Mouse (Mus musculus) stomach, embryonic 16.5 days (tissue): ENCODE results near the gene Trpm4. TPM values are rescaled to one million over a fixed set of nuclear protein-coding genes. Genes with fewer than 3 reads are reported as not detected.
A peak's percentile ranks its signal among the peaks of the same experiment; 100 is the strongest.

Source experiments
- ATAC-seq: fragments of 200-750 bp; cut with Nextera tagmentation; 2 replicates; pipeline ENCODE4 v1.8.0; 2017; ENCODE audit warnings: moderate number of reproducible peaks, moderate TSS enrichment; ENCODE audit not compliant: insufficient read depth, low FRiP score
- H3K27ac ChIP-seq: fragments of 300-500 bp; sonication (generic); 2 replicates; pipeline ENCODE4 v1.5.1; 2014; ENCODE audit warnings: low read length
- H3K27me3 ChIP-seq: fragments of 300-500 bp; sonication (generic); 2 replicates; pipeline ENCODE4 v1.6.1; 2014; ENCODE audit warnings: low read length, control low read depth, mixed read lengths; ENCODE audit not compliant: control insufficient read depth, insufficient read depth
- H3K36me3 ChIP-seq: fragments of 300-500 bp; sonication (generic); 2 replicates; pipeline ENCODE4 v1.6.1; 2014; ENCODE audit warnings: low read length; ENCODE audit not compliant: control insufficient read depth, insufficient read depth
- H3K4me1 ChIP-seq: fragments of 300-500 bp; sonication (generic); 2 replicates; pipeline ENCODE4 v1.6.1; 2014; ENCODE audit warnings: low read length, control low read depth, mixed read lengths; ENCODE audit not compliant: control insufficient read depth, insufficient read depth
- H3K4me2 ChIP-seq: fragments of 300-500 bp; sonication (generic); 2 replicates; pipeline ENCODE4 v1.6.1; 2014; ENCODE audit warnings: low read depth, low read length, mixed read lengths
- H3K4me3 ChIP-seq: fragments of 300-500 bp; sonication (generic); replicated peaks from 2 replicates; pipeline ENCODE4 v1.5.1; 2014; ENCODE audit warnings: mild to moderate bottlenecking, low read length
- H3K9ac ChIP-seq: fragments of 300-500 bp; sonication (generic); 2 replicates; pipeline ENCODE4 v1.6.1; 2014; ENCODE audit warnings: low read length
- H3K9me3 ChIP-seq: fragments of 300-500 bp; sonication (generic); replicated peaks from 2 replicates; pipeline ENCODE4 v1.6.1; 2016; ENCODE audit warnings: low read length, control low read depth; ENCODE audit not compliant: control insufficient read depth
- WGBS: fragments of 180-500 bp; shearing (Covaris S2); extraction: QIAGEN DNeasy Blood & Tissue Kit; methylation state at CpG from one replicate; pipeline ENCODE4 v1.1.7; 2014; 5-methylcytosine and 5-hydroxymethylcytosine counted together
- polyA plus RNA-seq: library from polyadenylated mRNA; unstranded; fragments of >200 nt; fragmentation: Nextera tagmentation; extraction: Ambion mirVana; gene quantifications from 2 replicates; pipeline ENCODE4 v1.2.1, GENCODE M21; 2015

The Trpm4 gene
- polyA plus RNA-seq, 1 experiment from 2014 or later: 30.1 TPM

DNA sequence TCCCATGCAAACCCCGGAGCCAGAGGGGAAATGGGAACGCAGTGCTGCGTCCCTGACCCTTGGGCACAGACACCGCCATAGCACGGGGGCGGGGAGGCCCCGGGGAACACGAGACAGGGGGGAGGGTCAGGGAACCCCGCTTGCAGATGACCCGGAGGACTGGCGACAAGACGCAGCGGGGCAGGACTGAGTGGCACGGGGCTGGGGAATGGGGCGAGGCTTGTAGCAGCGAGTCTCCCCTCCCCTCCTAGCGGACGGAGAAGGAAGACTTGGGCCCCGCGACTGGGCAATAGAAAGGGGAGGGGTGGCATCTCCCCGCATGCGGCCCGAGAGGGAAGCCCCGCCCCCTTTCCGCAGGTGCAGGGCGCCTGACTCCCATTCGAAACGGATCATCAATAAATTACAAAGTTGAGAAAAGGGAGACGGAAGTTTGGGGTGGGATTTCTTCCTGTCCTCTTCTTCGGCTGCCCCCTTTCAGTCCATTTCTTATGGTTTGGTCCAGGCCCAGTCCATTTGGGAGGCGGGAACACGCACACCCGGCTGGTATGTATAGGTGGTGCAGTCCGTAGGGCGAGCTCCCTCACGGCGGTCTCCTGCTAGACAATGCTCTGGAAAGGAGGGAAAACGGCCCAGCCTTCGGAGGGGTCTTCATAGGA is 6.0 kb upstream of the Trpm4 start:
- under 1% methylated on average over 35 of the region's 39 CpGs for WGBS
- Histone ChIP-seq H3K36me3 (no peaks in the 10 kb centered on the region), H3K9ac (peak overlapping the region; percentile 70), H3K27ac (peak overlapping the region; percentile 59), H3K4me2 (peak overlapping the region; percentile 72), H3K27me3 (no peaks in the 10 kb centered on the region), H3K4me3 (peak overlapping the region; percentile 52), H3K9me3 (no peaks in the 10 kb centered on the region), H3K4me1 (peaks cover 44% of the 10 kb centered on the region)
- peak; percentile 77 for ATAC-seq

DNA sequence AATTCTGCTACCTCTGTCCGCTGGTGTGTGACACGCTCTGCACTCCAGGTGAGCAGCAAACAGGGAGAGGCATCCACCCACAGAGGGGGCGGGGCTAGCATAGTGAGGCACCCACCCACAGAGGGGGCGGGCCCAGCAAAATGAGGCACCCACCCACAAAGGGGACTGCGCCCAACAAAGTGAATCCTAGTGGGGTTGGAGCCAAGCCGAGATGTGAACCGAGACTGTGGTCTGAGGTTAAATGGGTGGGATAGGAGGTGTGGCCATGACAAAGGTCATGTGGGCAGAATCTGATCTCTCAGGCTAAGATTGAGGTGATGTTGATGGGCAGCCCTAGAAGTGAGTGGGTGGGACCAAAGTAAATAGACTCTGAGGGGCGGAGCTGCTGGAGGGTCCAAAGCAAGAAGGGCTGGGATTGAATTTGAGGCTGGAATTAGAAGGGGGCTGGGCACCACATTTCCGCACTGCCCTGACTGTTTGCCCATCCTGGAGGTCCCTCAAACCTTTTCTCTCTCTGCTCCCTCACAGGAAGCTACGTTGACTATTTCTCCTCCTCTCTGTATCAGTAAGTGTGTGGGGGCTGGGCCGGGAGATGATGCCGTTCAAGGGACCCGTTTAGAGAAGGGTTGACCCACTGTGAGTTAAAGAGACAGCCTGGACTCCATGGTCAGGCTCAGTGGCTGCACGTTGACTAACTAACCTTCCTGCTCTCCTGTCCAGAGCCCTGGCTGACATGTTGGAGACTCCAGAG is 4.8 kb upstream of the Trpm4 start:
- H3K9me3 ChIP-seq: no peaks in the 10 kb centered on the region
- H3K36me3 ChIP-seq: no peaks in the 10 kb centered on the region
- peak overlapping the region; percentile 59 for H3K27ac ChIP-seq
- peak; percentile 32; the same call in 1 of the 2 replicates for ATAC-seq
- 4% methylated on average over 14 of the region's 14 CpGs for WGBS
- H3K9ac ChIP-seq: 0 out of 2 replicates have a peak overlapping the region, but pooled peaks have one; percentile 11
- H3K27me3 ChIP-seq: no peaks in the 10 kb centered on the region
- H3K4me3 ChIP-seq: peak overlapping the region; percentile 52
- peak overlapping the region; percentile 72 for H3K4me2 ChIP-seq
- peaks cover 49% of the 10 kb centered on the region for H3K4me1 ChIP-seq

DNA sequence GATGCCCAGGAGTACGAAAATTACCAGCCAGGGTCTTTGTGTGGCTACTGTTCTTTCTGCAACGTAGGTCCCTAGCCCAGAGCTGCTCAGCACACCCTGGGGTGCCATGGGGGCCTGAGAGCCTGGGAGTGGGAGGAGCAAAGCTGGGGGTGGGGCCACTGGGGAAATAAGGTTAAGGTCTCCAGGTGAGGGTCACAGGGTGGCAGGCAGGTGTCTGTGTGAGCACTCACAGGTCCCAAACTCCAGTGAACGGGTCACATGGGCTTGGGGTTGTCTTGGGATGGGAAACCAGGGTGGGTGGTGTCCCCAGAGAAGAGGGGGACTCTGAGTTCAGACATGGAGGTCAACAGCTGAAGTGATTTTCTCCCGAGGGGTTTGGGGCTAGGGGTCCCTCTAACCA is 3.9 kb upstream of the Trpm4 start:
- Histone ChIP-seq H3K27ac (no peak overlapping the region), H3K4me2 (peak overlapping the region; percentile 72; the same call in 1 of the 2 replicates), H3K27me3 (no peaks in the 10 kb centered on the region), H3K9me3 (no peaks in the 10 kb centered on the region), H3K36me3 (no peaks in the 10 kb centered on the region), H3K4me1 (peaks cover 53% of the 10 kb centered on the region), H3K9ac (0 out of 2 replicates have a peak overlapping the region, but pooled peaks have one; percentile 11), H3K4me3 (0 out of 2 replicates have a peak overlapping the region, but pooled peaks have one; percentile 13)
- WGBS: 23% methylated on average over 4 of the region's 4 CpGs
- no peak for ATAC-seq

DNA sequence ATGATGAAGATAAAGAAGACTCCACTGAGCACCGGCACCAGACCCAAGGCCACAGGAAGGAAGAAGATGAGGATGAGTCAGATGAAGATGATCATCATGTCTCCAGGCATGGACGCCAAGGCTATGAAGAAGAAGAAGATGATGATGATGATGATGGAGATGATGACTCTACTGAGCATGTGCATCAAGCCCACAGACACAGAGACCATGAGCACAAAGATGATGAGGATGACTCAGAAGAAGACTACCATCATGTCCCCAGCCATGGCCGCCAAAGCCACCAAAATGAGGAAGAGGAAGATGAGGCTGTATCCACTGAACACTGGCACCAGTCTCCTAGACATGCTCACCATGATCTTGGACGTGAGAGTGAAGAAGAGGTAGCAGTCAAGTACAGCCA is 2.7 kb upstream of the Trpm4 start:
- H3K27me3 ChIP-seq: no peaks in the 10 kb centered on the region
- H3K4me1 ChIP-seq: peaks cover 51% of the 10 kb centered on the region
- 92% methylated on average over 4 of the region's 4 CpGs for WGBS
- no peak overlapping the region for H3K4me3 ChIP-seq
- no peaks in the 10 kb centered on the region for H3K9me3 ChIP-seq
- H3K9ac ChIP-seq: no peak overlapping the region
- no peak for ATAC-seq
- no peak overlapping the region for H3K27ac ChIP-seq
- no peaks in the 10 kb centered on the region for H3K36me3 ChIP-seq
- no peak overlapping the region for H3K4me2 ChIP-seq

DNA sequence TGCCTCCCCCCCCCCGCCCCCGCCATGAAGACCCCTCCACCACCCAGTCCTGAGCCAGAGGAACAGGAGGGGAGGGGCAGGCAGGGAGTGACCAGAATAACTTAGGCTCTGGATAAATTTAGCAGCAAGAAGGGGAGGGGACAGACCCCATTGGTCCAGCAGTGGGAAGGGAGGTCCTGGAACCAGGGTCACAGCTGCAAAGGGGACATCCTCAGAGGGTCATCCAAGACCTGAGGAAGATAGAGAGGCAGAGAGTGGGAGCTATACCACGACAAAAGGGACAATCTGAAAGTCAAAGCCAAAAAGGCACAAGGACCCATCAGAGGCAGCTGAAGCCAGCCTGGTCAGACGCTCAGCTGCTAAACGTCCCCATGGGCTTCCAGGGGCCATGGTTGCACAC is 1.5 kb upstream of the Trpm4 start, which contains the start of gene Hrc:
Gene Hrc, plus strand, starts transcription at position 235 of the 400 bp plus-strand sequence.
- H3K4me1 ChIP-seq: peaks cover 41% of the 10 kb centered on the region
- 0 out of 2 replicates have a peak within 1 kb of the TSS, but pooled peaks have one; percentile 34 for H3K9ac ChIP-seq
- H3K36me3 ChIP-seq: no peaks in the 10 kb centered on the region
- peak within 1 kb of the TSS; percentile 77; the same call in 1 of the 2 replicates for H3K4me3 ChIP-seq
- H3K27me3 ChIP-seq: no peaks in the 10 kb centered on the region
- ATAC-seq: no peak
- WGBS: 28% methylated on average over 5 of the region's 5 CpGs
- H3K9me3 ChIP-seq: no peaks in the 10 kb centered on the region
- peak within 1 kb of the TSS; percentile 61 for H3K4me2 ChIP-seq
- peak within 1 kb of the TSS; percentile 96 for H3K27ac ChIP-seq

DNA sequence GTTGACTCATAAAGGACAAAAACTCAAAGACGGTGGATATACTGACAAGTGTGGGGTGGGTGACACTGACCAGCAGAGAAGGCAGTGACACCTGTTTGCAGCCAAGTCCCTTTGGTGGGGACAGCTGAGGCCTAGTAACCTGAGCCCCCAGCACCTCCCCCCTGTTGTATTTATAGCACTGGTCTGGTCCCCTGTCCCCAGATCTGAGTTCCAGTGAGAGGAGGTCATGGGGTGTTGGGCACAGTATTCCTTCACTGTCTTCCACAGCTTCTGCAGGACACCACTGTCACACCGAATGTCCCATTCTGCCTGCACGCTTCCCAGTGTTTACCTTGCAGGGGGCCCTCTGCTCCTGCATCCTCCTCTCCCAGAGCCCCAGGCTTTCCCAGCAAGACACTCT is 1.0 kb upstream of the Trpm4 start:
- H3K27me3 ChIP-seq: no peaks in the 10 kb centered on the region
- no peak for ATAC-seq
- H3K4me3 ChIP-seq: no peak overlapping the region
- H3K4me2 ChIP-seq: 0 out of 2 replicates have a peak overlapping the region, but pooled peaks have one; percentile 6
- no peak overlapping the region for H3K27ac ChIP-seq
- H3K9ac ChIP-seq: 0 out of 2 replicates have a peak overlapping the region, but pooled peaks have one; percentile 34
- 16% methylated on average over 3 of the region's 3 CpGs for WGBS
- no peaks in the 10 kb centered on the region for H3K36me3 ChIP-seq
- no peaks in the 10 kb centered on the region for H3K9me3 ChIP-seq
- peaks cover 39% of the 10 kb centered on the region for H3K4me1 ChIP-seq

DNA sequence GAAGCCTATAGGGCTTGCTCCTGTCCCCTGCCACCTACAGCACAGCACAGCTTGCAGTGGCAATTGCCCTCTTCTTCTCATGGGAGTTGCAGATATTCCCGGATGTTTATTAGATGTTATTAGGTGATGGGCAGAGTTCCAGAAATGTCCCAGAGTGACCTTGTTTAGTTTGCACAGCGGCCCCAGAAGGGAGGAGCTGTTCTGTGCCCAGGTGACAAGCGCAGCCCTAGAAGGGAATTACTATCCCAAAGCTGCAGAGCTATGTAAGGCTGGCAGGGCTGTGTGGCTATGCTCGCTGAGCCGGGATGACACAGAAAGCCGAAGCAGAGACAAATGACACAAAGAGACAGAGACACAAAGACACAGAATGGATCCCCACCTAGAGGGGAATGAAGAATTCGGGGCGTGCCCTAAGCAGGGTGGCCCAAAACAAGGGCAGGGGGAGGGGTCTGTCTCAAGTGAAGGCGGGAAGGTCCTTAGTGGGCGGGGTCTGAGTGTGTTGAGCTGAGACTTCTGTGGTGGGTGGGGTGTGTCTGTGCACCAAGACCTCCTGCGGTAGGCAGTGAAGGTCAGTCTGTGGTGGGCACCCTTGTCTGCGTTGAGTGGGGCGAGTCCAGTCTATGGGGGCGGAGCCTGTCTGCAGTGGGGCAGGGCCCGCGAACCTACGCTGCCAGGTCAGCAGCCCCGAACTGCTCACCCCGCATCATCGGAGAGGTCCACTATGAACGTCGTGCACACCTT is 725 bp downstream of the Trpm4 start:
- Histone ChIP-seq H3K9ac (peak overlapping the region; percentile 83), H3K4me3 (peak overlapping the region; percentile 77), H3K27me3 (no peaks in the 10 kb centered on the region), H3K4me1 (peaks cover 29% of the 10 kb centered on the region), H3K27ac (peak overlapping the region; percentile 96), H3K36me3 (no peaks in the 10 kb centered on the region), H3K9me3 (no peaks in the 10 kb centered on the region), H3K4me2 (peak overlapping the region; percentile 61)
- WGBS: 2% methylated on average over 22 of the region's 22 CpGs
- ATAC-seq: peak; percentile 67

DNA sequence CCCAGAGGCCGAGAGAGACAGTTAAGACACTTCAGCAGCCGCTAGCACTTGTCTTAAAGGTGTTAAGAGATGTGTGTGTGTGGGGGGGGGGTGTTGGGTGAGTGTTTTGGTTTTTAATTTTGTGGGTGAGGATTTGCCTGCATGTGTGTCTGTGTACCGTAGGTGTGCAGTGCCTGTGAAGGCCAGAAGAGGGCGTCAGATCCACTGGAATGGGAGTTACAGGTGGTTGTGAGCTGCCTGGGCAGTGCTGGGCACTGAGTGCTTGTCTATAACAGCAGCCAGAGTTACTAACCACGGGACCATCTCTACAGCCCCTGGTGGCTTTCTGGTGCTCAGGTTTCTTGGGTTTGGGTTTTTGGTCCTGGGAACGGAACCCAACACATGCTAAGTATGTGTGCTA is 2.1 kb downstream of the Trpm4 start:
- no peak overlapping the region for H3K27ac ChIP-seq
- H3K9ac ChIP-seq: no peak overlapping the region
- no peak overlapping the region for H3K4me3 ChIP-seq
- no peak overlapping the region for H3K4me2 ChIP-seq
- H3K4me1 ChIP-seq: peaks cover 23% of the 10 kb centered on the region
- 75% methylated on average over 6 of the region's 6 CpGs for WGBS
- ATAC-seq: no peak
- peaks cover under 1% of the 10 kb centered on the region; the same call in 1 of the 2 replicates for H3K36me3 ChIP-seq
- H3K9me3 ChIP-seq: no peaks in the 10 kb centered on the region
- H3K27me3 ChIP-seq: no peaks in the 10 kb centered on the region
